Mouse (Mus musculus) ovary, adult 2 months (tissue): ENCODE results near the gene Gif. TPM values are rescaled to one million over a fixed set of nuclear protein-coding genes. Genes with fewer than 3 reads are reported as not detected.

Experiments used
- polyA plus RNA-seq: library from polyadenylated mRNA; depleted of rRNA; stranded (reverse); fragments of >200 nt; gene quantifications from 2 replicates; pipeline ENCODE4 v1.2.3, GENCODE M21; 2012; rRNA removed

Gene Gif
- 0.10 and 0.12 TPM in 2 replicates for polyA plus RNA-seq

DNA sequence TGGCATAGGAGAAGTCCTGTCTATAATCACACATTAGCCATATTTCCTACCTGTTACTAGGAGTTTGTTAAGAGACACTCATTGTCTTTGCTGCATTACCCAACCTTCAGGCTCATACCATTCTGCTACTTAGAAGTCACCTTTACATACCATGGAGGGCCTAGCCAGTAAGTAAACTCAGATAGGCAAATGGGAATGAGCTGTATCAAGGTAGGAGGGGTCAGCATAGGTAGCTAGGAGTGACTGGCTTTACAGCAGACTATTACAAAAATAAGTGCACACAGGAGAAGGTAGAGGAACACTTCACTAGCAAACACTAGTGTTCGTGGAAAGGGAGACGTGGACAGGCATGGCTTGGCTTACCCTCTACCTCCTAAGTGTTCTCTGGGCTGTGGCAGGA is at the start of gene Gif:
Gene Gif, plus strand, starts transcription at position 257 of the 400 bp plus-strand sequence.

DNA sequence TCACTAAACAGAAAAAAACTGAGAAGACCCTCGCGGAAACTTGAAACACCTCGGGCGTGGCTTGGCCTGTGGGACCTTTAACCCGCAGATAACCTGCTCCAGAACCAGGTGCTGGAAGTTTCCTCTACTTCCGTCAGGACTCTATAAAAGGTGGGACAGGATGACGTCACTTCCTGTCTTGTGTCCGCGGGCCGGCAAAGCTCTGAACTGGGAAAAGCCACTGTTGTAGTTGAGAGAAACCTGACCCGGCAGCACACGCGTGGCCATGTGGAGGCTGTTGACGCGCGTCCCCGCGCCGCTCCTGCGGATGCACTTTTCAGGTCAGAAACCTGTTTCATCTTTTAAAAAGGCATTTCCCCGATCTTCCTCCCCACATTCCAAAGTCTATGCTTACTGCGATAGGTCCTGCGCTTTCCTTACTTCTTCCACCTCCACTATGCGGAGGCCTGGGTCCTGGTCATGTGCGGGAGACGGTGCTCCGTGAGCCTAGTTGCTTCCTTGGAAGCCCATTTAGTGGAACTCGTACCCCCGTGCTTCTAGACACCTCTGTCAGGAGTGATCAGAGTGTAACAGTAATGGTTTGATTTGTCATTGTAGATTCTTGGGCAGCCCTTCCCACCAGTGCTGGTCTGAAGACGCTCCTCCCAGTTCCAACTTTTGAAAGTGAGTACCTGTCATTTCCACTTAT is 23.0 kb downstream of the Gif start, which contains the start of gene Mrpl16:
Gene Mrpl16, plus strand, starts transcription at position 187 of the 688 bp plus-strand sequence.

Other genes with a start within 250 kb of the Gif start
- gene Ms4a6b, start 231.0 kb upstream of the Gif start, polyA plus RNA-seq, result 1.2 and 1.5 TPM in 2 replicates
- gene Ms4a4d, start 210.8 kb upstream of the Gif start, polyA plus RNA-seq, result 15.2 and 20.3 TPM in 2 replicates
- gene Ms4a6d, start 142.7 kb upstream of the Gif start, polyA plus RNA-seq, result 2.1 and 4.6 TPM in 2 replicates
- not detected in 2 replicates for gene Ms4a2, start 123.8 kb upstream of the Gif start, polyA plus RNA-seq
- gene Ms4a3, start 106.7 kb upstream of the Gif start, polyA plus RNA-seq, result not detected in 2 replicates
- 0.24 TPM in 1 of 2 replicates, not detected in the other for gene Oosp2, start 87.0 kb upstream of the Gif start, polyA plus RNA-seq
- gene Oosp1, start 56.4 kb upstream of the Gif start, polyA plus RNA-seq, result 5.1 and 6.0 TPM in 2 replicates
- gene Oosp3, start 50.5 kb upstream of the Gif start, polyA plus RNA-seq, result 1.6 and 2.0 TPM in 2 replicates
- gene Mrpl16, start 22.8 kb downstream of the Gif start, polyA plus RNA-seq, result 6.4 and 6.7 TPM in 2 replicates
- 6.7 and 8.5 TPM in 2 replicates for gene Stx3, start 71.8 kb downstream of the Gif start, polyA plus RNA-seq
- gene Olfr1417, start 91.7 kb downstream of the Gif start, polyA plus RNA-seq, result not detected in 2 replicates
- not detected in 2 replicates for gene Olfr1418, start 113.5 kb downstream of the Gif start, polyA plus RNA-seq
- not detected in 2 replicates for gene Olfr1419, start 127.6 kb downstream of the Gif start, polyA plus RNA-seq
- not detected in 2 replicates for gene Olfr1420, start 139.0 kb downstream of the Gif start, polyA plus RNA-seq
- gene Patl1, start 164.8 kb downstream of the Gif start, polyA plus RNA-seq, result 13.4 and 22.7 TPM in 2 replicates
- 13.5 and 13.6 TPM in 2 replicates for gene Osbp, start 218.4 kb downstream of the Gif start, polyA plus RNA-seq